Mouse (Mus musculus): ENCODE measurements at regions not wholly inside any gene's neighbourhood (a gene's known extent, or its start where the extent isn't known, plus 50 kb on each side); places are given as distances from the start of the nearest gene placed in this dataset.
A peak's percentile ranks its signal among the peaks of the same experiment; 100 is the strongest.

- H3K27ac ChIP-seq = no peak overlapping the region
- no peak for TF ChIP-seq CTCF (IDR thresholded peaks at IDR 0.05)
- no peak overlapping the region for H3K4me3 ChIP-seq
- intact Hi-C loops (cut with DNase I) = no loop called here
- DNase-seq (ENCODE audit: extremely low spot score in 1 of 2, low spot score in 2 of 2) = no peak
Observed at GRCm38 (mm10) chr5:111529096-111529495, 111.9 kb downstream of the Mn1 start.

GRCm38 (mm10) chr5:111530628-111531524, 113.7 kb downstream of the Mn1 start:
- Histone ChIP-seq H3K4me3 (no peak overlapping the region), H3K27ac (no peak overlapping the region)
- intact Hi-C loops (cut with DNase I) = no loop called here
- TF ChIP-seq CTCF (IDR thresholded peaks at IDR 0.05) = no peak
- DNase-seq (ENCODE audit: extremely low spot score in 1 of 2, low spot score in 2 of 2) = no peak

- no peak overlapping the region for H3K27ac ChIP-seq
- H3K4me3 ChIP-seq = no peak overlapping the region
- no peak for TF ChIP-seq CTCF (IDR thresholded peaks at IDR 0.05)
- no peak for DNase-seq (ENCODE audit: extremely low spot score in 1 of 2, low spot score in 2 of 2)
- intact Hi-C loops (cut with DNase I) = no loop called here
Observed at GRCm38 (mm10) chr5:111532446-111533035, 115.4 kb downstream of the Mn1 start.

GRCm38 (mm10) chr5:111535978-111536377, 118.8 kb downstream of the Mn1 start:
- H3K27ac ChIP-seq = no peak overlapping the region
- no peak for TF ChIP-seq CTCF (IDR thresholded peaks at IDR 0.05)
- DNase-seq (ENCODE audit: extremely low spot score in 1 of 2, low spot score in 2 of 2) = no peak
- intact Hi-C loops (cut with DNase I) = no loop called here
- no peak overlapping the region for H3K4me3 ChIP-seq

- no peak overlapping the region for H3K4me3 ChIP-seq
- intact Hi-C loops (cut with DNase I) = no loop called here
- DNase-seq (ENCODE audit: extremely low spot score in 1 of 2, low spot score in 2 of 2) = no peak
- no peak for TF ChIP-seq CTCF (IDR thresholded peaks at IDR 0.05)
- H3K27ac ChIP-seq = no peak overlapping the region
Observed at GRCm38 (mm10) chr5:111538560-111539450, 121.6 kb downstream of the Mn1 start.

GRCm38 (mm10) chr5:111540486-111540885, 123.3 kb downstream of the Mn1 start:
- H3K4me3 ChIP-seq = no peak overlapping the region
- intact Hi-C loops (cut with DNase I) = no loop called here
- no peak for DNase-seq (ENCODE audit: extremely low spot score in 1 of 2, low spot score in 2 of 2)
- no peak overlapping the region for H3K27ac ChIP-seq
- no peak for TF ChIP-seq CTCF (IDR thresholded peaks at IDR 0.05)

- DNase-seq (ENCODE audit: extremely low spot score in 1 of 2, low spot score in 2 of 2) = no peak
- TF ChIP-seq CTCF (IDR thresholded peaks at IDR 0.05) = no peak
- no peak overlapping the region for H3K4me3 ChIP-seq
- intact Hi-C loops (cut with DNase I) = no loop called here
- H3K27ac ChIP-seq = no peak overlapping the region
Observed at GRCm38 (mm10) chr5:111542077-111542476, 124.9 kb downstream of the Mn1 start.

GRCm38 (mm10) chr5:111543721-111544495, 126.7 kb downstream of the Mn1 start:
- intact Hi-C loops (cut with DNase I) = no loop called here
- DNase-seq (ENCODE audit: extremely low spot score in 1 of 2, low spot score in 2 of 2) = no peak

GRCm38 (mm10) chr5:111553471-111554382, 136.6 kb downstream of the Mn1 start:
- DNase-seq (ENCODE audit: extremely low spot score in 1 of 2, low spot score in 2 of 2) = peak in 1 of 2 experiments; percentile 24
- TF ChIP-seq CTCF (IDR thresholded peaks at IDR 0.05) = peak; percentile 49
- no peak overlapping the region for H3K27ac ChIP-seq
- intact Hi-C loops (cut with DNase I) = loop anchor here (5.0 kb wide), 1 partner anchor 599 kb away; no protein-coding TSS in a partner anchor
- no peak overlapping the region for H3K4me3 ChIP-seq

More at GRCm38 (mm10) chr5:111543721-111544495, 126.7 kb downstream of the Mn1 start:
- Histone ChIP-seq H3K4me3 (no peak overlapping the region), H3K27ac (no peak overlapping the region)
- TF ChIP-seq CTCF (IDR thresholded peaks at IDR 0.05) = no peak
